8 mouse cellular contexts compared by ENCODE assay signal in genomic region chr17:12039188-12039587, GRCm38 (mm10).
A peak's percentile ranks its signal among the peaks of the same experiment; 100 is the strongest.
DNase-seq lines count a peak whose midpoint lies in the region; ATAC-seq and TF ChIP-seq lines count a peak whose summit lies in the region.

No protein-coding gene starts in this region.

- ATAC-seq in megakaryocyte, adult 5-6 weeks (ENCODE audit: poor library complexity, severe bottlenecking): peak; percentile 97

- TF ChIP-seq CTCF in left cerebral cortex, adult 2 months (IDR thresholded peaks at IDR 0.05): no peak; the same call in none of the 2 replicates

- H3K4me3 ChIP-seq in left cerebral cortex, adult 2 months: no peak overlapping the region

- intact Hi-C loops in left cerebral cortex, adult 2 months (cut with DNase I): loop anchor here (1.0 kb wide), 2 partner anchors 171 to 333 kb away; no protein-coding TSS in a partner anchor

- DNase-seq in ZHBTc4 (ENCODE audit: low read depth, low spot score): peak; percentile 87
- DNase-seq in cerebellum, postnatal 10 days: peak; percentile 94 to 95
- DNase-seq in frontal cortex, postnatal 25 days (ENCODE audit: low spot score in 2 of 2): peak; percentile 82
- peak; percentile 81 for DNase-seq in induced T-regulatory cell, adult 2 months (ENCODE audit: low read depth)
- DNase-seq in left cerebral cortex, adult 2 months (ENCODE audit: extremely low spot score in 1 of 2, low spot score in 2 of 2): peak; percentile 80 to 89
- peak; percentile 90 for DNase-seq in right cerebral cortex, postnatal 4 days
- peak; percentile 64 for DNase-seq in yolk sac, embryonic 10.5 days (ENCODE audit: low spot score)

- H3K27ac ChIP-seq in left cerebral cortex, adult 2 months: no peak overlapping the region
